Mouse (Mus musculus) olfactory bulb, adult 2 months (tissue): ENCODE measurements around the gene Olfr806. TPM values are rescaled to one million over a fixed set of nuclear protein-coding genes. Genes with fewer than 3 reads are reported as not detected.

Experiments
- H3K27ac ChIP-seq: fragments of 200-500 bp; 2 replicates; pipeline ENCODE4 v1.5.1; 2012; ENCODE audit warnings: low read depth, low read length; ENCODE audit not compliant: insufficient read depth
- H3K4me1 ChIP-seq: fragments of 200-500 bp; 2 replicates; pipeline ENCODE4 v1.6.1; 2012; ENCODE audit warnings: low read length; ENCODE audit not compliant: control insufficient read depth, insufficient read depth
- H3K4me3 ChIP-seq: fragments of 200-500 bp; 2 replicates; pipeline ENCODE4 v1.5.1; 2012; ENCODE audit warnings: mild to moderate bottlenecking, low read depth, low read length, moderate library complexity; ENCODE audit not compliant: insufficient read depth
- CTCF ChIP-seq: fragments of 200-500 bp; IDR thresholded peaks from 2 replicates; pipeline ENCODE4 v1.5.1; 2012; ENCODE audit warnings: low read depth, mild to moderate bottlenecking, low read length, moderate library complexity; ENCODE audit not compliant: insufficient read depth
- POLR2A ChIP-seq: fragments of 200-500 bp; IDR thresholded peaks from 2 replicates; pipeline ENCODE4 v1.6.1; 2012; ENCODE audit warnings: mild to moderate bottlenecking, low read depth, low read length, moderate library complexity; ENCODE audit not compliant: insufficient read depth
- WGBS: fragments of 180-500 bp; shearing (Covaris S2); methylation state at CpG from one replicate; pipeline ENCODE4 v1.1.7; 2018; 5-methylcytosine and 5-hydroxymethylcytosine counted together
- polyA plus RNA-seq: library from polyadenylated mRNA; stranded (reverse); fragments of >200 nt; gene quantifications from 2 replicates; pipeline ENCODE4 v1.2.4, GENCODE M21; 2012; ENCODE audit warnings: low replicate concordance; ENCODE audit not compliant: missing spikeins, insufficient read depth, insufficient read length

Gene Olfr806
- polyA plus RNA-seq, result not detected in 2 replicates

- Histone ChIP-seq H3K4me3 (no peak within 1 kb of the TSS), H3K4me1 (no peaks in the 10 kb centered on the region), H3K27ac (no peak within 1 kb of the TSS)
- TF ChIP-seq POLR2A (no peak), CTCF (no peak)
These were observed at the start of gene Olfr806 for GRCm38 (mm10) chr10:129741821-129742220. Gene Olfr806, minus strand, starts transcription at chr10:129741921.

- TF ChIP-seq POLR2A (no peak), CTCF (no peak)
- no peak overlapping the region for H3K4me3 ChIP-seq
- H3K4me1 ChIP-seq, result no peaks in the 10 kb centered on the region
- H3K27ac ChIP-seq, result no peak overlapping the region
These were observed 36.4 kb upstream of the Olfr806 start for GRCm38 (mm10) chr10:129778123-129778522.

DNA sequence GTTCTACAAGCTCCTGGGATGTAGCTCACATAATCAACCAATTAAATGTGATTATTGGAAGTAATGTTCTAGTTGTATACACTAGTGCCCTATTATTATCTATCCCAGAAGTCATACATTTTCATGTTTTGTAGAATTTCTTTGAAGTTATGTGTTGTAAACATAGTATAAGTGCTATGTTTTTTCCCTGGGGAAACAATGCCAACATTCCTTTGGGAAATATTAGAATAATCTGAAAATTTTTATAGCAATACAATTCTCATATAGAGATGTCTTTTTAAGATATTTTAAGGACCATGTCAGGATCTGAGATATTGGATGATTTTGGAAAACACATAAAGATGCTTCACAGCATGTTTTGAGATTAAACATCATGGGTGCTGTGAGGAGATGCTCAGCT, 32.6 kb upstream of the Olfr806 start, which contains the start of gene Olfr809:
Olfr809 (plus strand) TSS at position 301 of the 400 bp plus-strand sequence.
- H3K27ac ChIP-seq, result no peak within 1 kb of the TSS
- no peak within 1 kb of the TSS for H3K4me3 ChIP-seq
- TF ChIP-seq POLR2A, result no peak
- no peak for TF ChIP-seq CTCF
- H3K4me1 ChIP-seq, result no peaks in the 10 kb centered on the region

DNA sequence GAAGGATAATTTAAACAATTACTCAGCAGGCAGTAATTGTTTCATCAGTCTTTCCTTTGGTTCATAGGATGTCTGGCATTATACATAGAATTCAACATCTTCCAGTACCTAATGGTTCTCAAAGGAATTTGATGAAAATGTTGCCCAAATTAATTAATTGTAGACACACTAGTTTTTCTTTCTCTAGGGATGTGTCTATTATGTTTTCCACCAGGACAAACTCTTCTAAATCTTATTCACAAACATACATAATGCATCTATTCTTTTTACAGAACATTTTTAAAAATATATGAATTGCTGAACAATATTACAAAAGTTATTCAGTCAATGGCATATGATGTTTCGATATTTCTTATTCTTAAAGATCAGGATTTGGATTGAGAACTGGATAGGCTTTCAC, 23.5 kb upstream of the Olfr806 start, which contains the start of gene Olfr808:
Olfr808 (plus strand) TSS at position 301 of the 400 bp plus-strand sequence.
- WGBS, result 100% methylated on average over 1 of the region's 1 CpGs
- no peak within 1 kb of the TSS for H3K4me3 ChIP-seq
- TF ChIP-seq POLR2A, result no peak
- no peak for TF ChIP-seq CTCF
- H3K4me1 ChIP-seq, result no peaks in the 10 kb centered on the region
- H3K27ac ChIP-seq, result no peak within 1 kb of the TSS

DNA sequence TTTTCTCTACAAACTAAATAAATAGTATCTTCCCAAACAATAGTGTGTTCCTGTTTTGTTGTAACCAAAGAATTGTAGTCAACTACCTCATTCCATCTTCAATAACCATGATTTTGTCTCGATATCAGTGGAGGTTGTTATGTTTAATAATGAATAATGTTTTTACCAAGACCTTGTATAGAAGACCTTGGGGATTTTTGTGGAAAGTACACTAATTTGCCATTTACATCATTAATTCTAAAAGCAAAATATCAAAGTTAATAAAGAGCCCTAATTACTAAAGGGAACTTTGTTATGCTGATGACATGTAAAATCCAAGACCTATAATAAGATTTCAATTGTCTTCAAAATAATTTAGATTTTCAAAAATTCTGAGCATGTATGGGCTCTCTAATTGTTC, 16.0 kb upstream of the Olfr806 start, which contains the start of gene Olfr807:
Olfr807 (minus strand) TSS at position 101 of the 400 bp plus-strand sequence.
- Histone ChIP-seq H3K4me1 (no peaks in the 10 kb centered on the region), H3K4me3 (no peak within 1 kb of the TSS), H3K27ac (no peak within 1 kb of the TSS)
- 82% methylated on average over 1 of the region's 1 CpGs for WGBS
- TF ChIP-seq CTCF, result no peak
- TF ChIP-seq POLR2A, result no peak

GRCm38 (mm10) chr10:129729275-129729674, 12.4 kb downstream of the Olfr806 start, which contains the start of gene Olfr805:
Gene Olfr805, minus strand, starts transcription at chr10:129729375.
- WGBS, result 98% methylated on average over 2 of the region's 2 CpGs

GRCm38 (mm10) chr10:129702910-129703309, 38.8 kb downstream of the Olfr806 start, which contains the start of gene Olfr804:
Gene Olfr804, plus strand, starts transcription at chr10:129703210.
- H3K4me1 ChIP-seq, result no peaks in the 10 kb centered on the region
- H3K27ac ChIP-seq, result no peak within 1 kb of the TSS
- H3K4me3 ChIP-seq, result no peak within 1 kb of the TSS
- TF ChIP-seq POLR2A (no peak), CTCF (no peak)

More at GRCm38 (mm10) chr10:129729275-129729674, 12.4 kb downstream of the Olfr806 start, which contains the start of gene Olfr805:
- Histone ChIP-seq H3K4me3 (no peak within 1 kb of the TSS), H3K4me1 (no peaks in the 10 kb centered on the region), H3K27ac (no peak within 1 kb of the TSS)
- TF ChIP-seq CTCF (no peak), POLR2A (no peak)

- 88% methylated on average over 2 of the region's 2 CpGs for WGBS
- Histone ChIP-seq H3K4me3 (no peak within 1 kb of the TSS), H3K4me1 (no peaks in the 10 kb centered on the region), H3K27ac (no peak within 1 kb of the TSS)
- TF ChIP-seq POLR2A, result no peak
These were observed 47.5 kb downstream of the Olfr806 start, which contains the start of gene Olfr803 for GRCm38 (mm10) chr10:129694186-129694585. Gene Olfr803, minus strand, starts transcription at chr10:129694286.

DNA sequence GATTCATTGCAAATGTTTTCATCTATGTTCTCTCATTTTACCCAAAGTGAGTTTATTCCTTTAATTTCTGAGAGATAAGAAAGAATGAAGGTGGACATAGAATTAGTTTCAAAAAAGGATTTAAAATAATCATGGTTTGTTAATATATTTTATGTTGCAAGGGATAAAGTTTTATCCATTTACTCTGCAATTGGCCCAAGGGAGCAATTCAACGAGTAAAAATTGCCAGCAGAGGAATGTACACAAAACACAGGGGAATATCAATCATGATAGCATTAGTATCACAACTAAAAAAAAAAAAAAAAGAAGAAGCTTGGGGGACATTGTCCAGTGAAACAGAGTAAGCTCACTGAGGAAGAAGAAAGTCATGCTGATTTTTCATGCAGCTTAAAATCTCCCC, 53.7 kb downstream of the Olfr806 start, which contains the start of gene Olfr802:
Olfr802 (minus strand) TSS at position 101 of the 400 bp plus-strand sequence.
- Histone ChIP-seq H3K27ac (no peak within 1 kb of the TSS), H3K4me3 (no peak within 1 kb of the TSS), H3K4me1 (no peaks in the 10 kb centered on the region)
- TF ChIP-seq CTCF (no peak), POLR2A (no peak)
- WGBS, result 62% methylated on average over 1 of the region's 1 CpGs

Other genes starting within 250 kb of the Olfr806 start
- not detected in 2 replicates for gene Olfr790, start 243.4 kb downstream of the Olfr806 start, polyA plus RNA-seq
- gene Olfr791, start 220.1 kb downstream of the Olfr806 start, polyA plus RNA-seq, result not detected in 2 replicates
- gene Olfr792, start 202.8 kb downstream of the Olfr806 start, polyA plus RNA-seq, result not detected in 2 replicates
- gene Olfr794, start 174.3 kb downstream of the Olfr806 start, polyA plus RNA-seq, result not detected in 2 replicates
- gene Olfr796, start 129.4 kb downstream of the Olfr806 start, polyA plus RNA-seq, result not detected in 2 replicates
- gene Olfr798, start 114.0 kb downstream of the Olfr806 start, polyA plus RNA-seq, result not detected in 2 replicates
- not detected in 2 replicates for gene Olfr799, start 104.4 kb downstream of the Olfr806 start, polyA plus RNA-seq
- gene Olfr800, start 84.2 kb downstream of the Olfr806 start, polyA plus RNA-seq, result not detected in 2 replicates
- gene Olfr801, start 68.1 kb downstream of the Olfr806 start, polyA plus RNA-seq, result not detected in 2 replicates
- not detected in 2 replicates for gene Olfr802, start 53.8 kb downstream of the Olfr806 start, polyA plus RNA-seq
- gene Olfr803, start 47.6 kb downstream of the Olfr806 start, polyA plus RNA-seq, result not detected in 2 replicates
- gene Olfr804, start 38.7 kb downstream of the Olfr806 start, polyA plus RNA-seq, result not detected in 2 replicates
- not detected in 2 replicates for gene Olfr805, start 12.5 kb downstream of the Olfr806 start, polyA plus RNA-seq
- not detected in 2 replicates for gene Olfr807, start 15.9 kb upstream of the Olfr806 start, polyA plus RNA-seq
- not detected in 2 replicates for gene Olfr808, start 23.6 kb upstream of the Olfr806 start, polyA plus RNA-seq
- gene Olfr809, start 32.7 kb upstream of the Olfr806 start, polyA plus RNA-seq, result not detected in 2 replicates
- gene Olfr810, start 53.0 kb upstream of the Olfr806 start, polyA plus RNA-seq, result not detected in 2 replicates
- not detected in 2 replicates for gene Olfr811, start 62.5 kb upstream of the Olfr806 start, polyA plus RNA-seq
- not detected in 2 replicates for gene Olfr812, start 104.2 kb upstream of the Olfr806 start, polyA plus RNA-seq
- not detected in 2 replicates for gene Olfr813, start 113.4 kb upstream of the Olfr806 start, polyA plus RNA-seq
- not detected in 2 replicates for gene Olfr814, start 137.9 kb upstream of the Olfr806 start, polyA plus RNA-seq
- gene Olfr815, start 163.9 kb upstream of the Olfr806 start, polyA plus RNA-seq, result not detected in 2 replicates
- gene Olfr816, start 173.7 kb upstream of the Olfr806 start, polyA plus RNA-seq, result not detected in 2 replicates
- gene Olfr818, start 207.2 kb upstream of the Olfr806 start, polyA plus RNA-seq, result not detected in 2 replicates
- gene Olfr819, start 225.3 kb upstream of the Olfr806 start, polyA plus RNA-seq, result not detected in 2 replicates
- not detected in 2 replicates for gene Olfr247, start 234.2 kb upstream of the Olfr806 start, polyA plus RNA-seq
- gene Gm10310, start 243.1 kb upstream of the Olfr806 start, polyA plus RNA-seq, result not detected in 2 replicates